Mouse (Mus musculus) frontal cortex, adult 2 months (tissue): ENCODE measurements around the gene Gm9117. TPM values are rescaled to one million over a fixed set of nuclear protein-coding genes. Genes with fewer than 3 reads are reported as not detected.
"Not testable (repeated sequence)": the region's sequence is repeated elsewhere in the genome, so short reads cannot be mapped to it uniquely, and the experiment has no call there.

ENCODE experiments used
- DNase-seq, 2 experiments: peaks; one replicate each; pipeline ENCODE4 v3.0.0; 2022; ENCODE audit warnings: low spot score in 1 of 2; ENCODE audit errors: extremely low spot score in 1 of 2
- polyA plus RNA-seq: library from polyadenylated mRNA; depleted of rRNA; stranded (reverse); fragments of >200 nt; gene quantifications from 2 replicates; pipeline ENCODE4 v1.2.3, GENCODE M21; 2012; rRNA removed

Gm9117 gene
- not detected in 2 replicates for polyA plus RNA-seq

DNA sequence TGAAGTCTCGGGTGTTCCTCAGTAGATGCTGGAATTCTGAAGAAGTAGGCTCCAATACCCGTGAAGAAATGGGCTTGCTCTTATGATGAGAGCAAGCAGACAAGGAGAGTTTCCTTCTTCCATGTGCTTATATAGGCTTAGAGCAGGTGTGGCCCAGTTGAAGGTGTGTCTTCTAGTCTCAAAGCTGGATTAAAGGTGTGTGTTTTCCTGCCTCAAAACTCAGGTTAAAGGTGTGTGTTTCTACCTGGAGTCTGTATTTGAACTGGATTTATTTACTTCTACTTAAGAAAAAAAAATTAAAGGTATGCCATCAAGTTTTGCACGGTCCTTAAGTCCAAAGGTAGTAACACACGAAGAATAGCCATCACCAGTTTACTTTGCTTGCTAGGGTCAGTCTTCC lies at the start of gene Gm9117:
TSS of gene Gm9117 (minus strand) at position 101 of the 400 bp plus-strand sequence.
- DNase-seq = not testable (repeated sequence)

DNA sequence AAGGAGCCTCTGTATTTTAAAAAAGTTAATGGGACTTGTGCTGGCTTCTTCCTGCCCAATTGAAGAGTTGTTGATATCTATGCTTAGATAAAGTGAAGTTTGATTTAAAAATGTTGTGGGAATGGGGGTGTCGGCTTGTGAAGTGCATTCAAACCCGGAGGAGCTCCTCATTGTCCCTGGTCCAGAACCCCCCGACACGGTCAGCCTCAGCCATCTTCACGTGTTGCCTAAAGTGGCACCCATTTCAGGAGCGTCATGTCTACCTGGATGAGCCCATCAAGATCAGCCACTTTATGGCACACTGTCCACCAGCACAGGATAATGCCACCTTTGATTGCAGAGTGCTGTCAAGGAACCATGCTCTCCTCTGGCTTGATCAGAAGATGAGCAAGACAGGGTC lies 25.6 kb upstream of the Gm9117 start:
- DNase-seq = not testable (repeated sequence)

DNA sequence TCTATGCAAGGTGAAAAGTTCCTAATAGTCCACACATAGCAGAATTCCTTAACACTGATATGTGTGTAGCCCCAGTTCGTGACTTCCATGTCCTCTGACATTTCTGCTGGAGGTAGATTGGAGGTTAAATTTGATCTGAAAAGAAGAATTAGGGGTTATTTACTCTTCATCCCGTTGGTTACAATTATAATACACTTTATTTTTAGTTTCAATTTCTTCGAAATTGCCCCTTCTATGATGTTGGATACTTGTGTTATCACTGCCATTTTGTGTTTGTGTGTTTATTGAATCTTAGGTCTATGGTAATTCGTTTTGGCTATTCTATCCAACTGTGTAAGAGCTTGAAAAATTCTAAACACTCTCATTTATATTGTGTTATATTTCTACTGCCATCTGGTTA lies 17.9 kb upstream of the Gm9117 start, which contains the start of gene Tdpoz5:
TSS of gene Tdpoz5 (minus strand) at position 101 of the 400 bp plus-strand sequence.
- not testable (repeated sequence) for DNase-seq

DNA sequence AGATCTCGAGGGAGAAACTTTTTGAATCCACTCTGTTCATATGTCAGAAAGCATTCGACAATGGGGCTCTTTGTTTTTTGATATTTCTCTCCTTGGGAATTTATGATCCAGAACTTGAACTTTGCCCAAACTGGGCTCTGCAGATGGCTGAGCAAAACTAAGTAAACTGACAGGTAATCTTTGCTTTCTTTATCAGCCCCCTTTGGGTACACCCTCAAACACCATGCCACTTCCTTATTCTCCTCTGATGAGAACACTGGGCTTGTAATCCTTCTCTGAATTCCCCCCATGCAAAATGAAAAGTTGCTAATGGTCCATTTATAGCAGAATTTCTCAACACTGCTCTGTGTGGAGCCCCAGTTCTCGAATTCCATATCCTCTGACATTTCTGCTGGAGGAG lies 5.0 kb downstream of the Gm9117 start:
- DNase-seq = not testable (repeated sequence)

Other genes starting within 250 kb of the Gm9117 start
- not detected in 2 replicates for gene Gm5773, start 170.5 kb downstream of the Gm9117 start, polyA plus RNA-seq
- not detected in 2 replicates for gene Tdpoz4, start 147.1 kb downstream of the Gm9117 start, polyA plus RNA-seq
- gene Tdpoz3, start 117.5 kb downstream of the Gm9117 start, polyA plus RNA-seq = not detected in 2 replicates
- not detected in 2 replicates for gene Tdpoz5, start 17.8 kb upstream of the Gm9117 start, polyA plus RNA-seq
- gene Gm9125, start 111.3 kb upstream of the Gm9117 start, polyA plus RNA-seq = not detected in 2 replicates
- gene Gm10697, start 129.1 kb upstream of the Gm9117 start, polyA plus RNA-seq = not detected in 2 replicates
- not detected in 2 replicates for gene Gm10696, start 234.7 kb upstream of the Gm9117 start, polyA plus RNA-seq